Mouse (Mus musculus): ENCODE measurements around the gene Adam33.

The Adam33 gene

GRCm38 (mm10) chr2:131029065-131029935, 34.3 kb downstream of the Adam33 start:
- DNase-seq (ENCODE audit: low spot score): peak; percentile 81

GRCm38 (mm10) chr2:131026941-131027340, 36.7 kb downstream of the Adam33 start:
- DNase-seq (ENCODE audit: low spot score): no peak

- DNase-seq (ENCODE audit: low spot score): no peak
These were observed 38.4 kb downstream of the Adam33 start for GRCm38 (mm10) chr2:131025230-131025629.

- DNase-seq (ENCODE audit: low spot score): no peak
These were observed 53.0 kb downstream of the Adam33 start for GRCm38 (mm10) chr2:131010566-131010965.

- no peak for DNase-seq (ENCODE audit: low spot score)
These were observed 54.5 kb downstream of the Adam33 start for GRCm38 (mm10) chr2:131009123-131009522.
